Mouse (Mus musculus) fat pad, adult 2 months (tissue): ENCODE data around the gene Bhlhb9.
"Not testable (repeated sequence)": the region's sequence is repeated elsewhere in the genome, so short reads cannot be mapped to it uniquely, and the experiment has no call there.

Experiments used
- DNase-seq: peaks from one replicate; pipeline ENCODE4 v3.0.0-alpha.2; 2011; ENCODE audit warnings: low read depth, low spot score; ENCODE audit errors: extremely low read depth

The Bhlhb9 gene

GRCm38 (mm10) chrX:135797212-135797644 lies at the start of gene Bhlhb9:
TSS of gene Bhlhb9 (plus strand) at chrX:135797594.
- DNase-seq: not testable (repeated sequence)

- DNase-seq: no peak
These were observed 44.6 kb upstream of the Bhlhb9 start for GRCm38 (mm10) chrX:135752832-135753231.

GRCm38 (mm10) chrX:135761707-135762106 lies 35.7 kb upstream of the Bhlhb9 start:
- DNase-seq: no peak

- no peak for DNase-seq
These were observed 29.3 kb upstream of the Bhlhb9 start for GRCm38 (mm10) chrX:135768043-135768548.

- no peak for DNase-seq
These were observed 28.8 kb upstream of the Bhlhb9 start for GRCm38 (mm10) chrX:135768565-135768964.

GRCm38 (mm10) chrX:135791536-135791935 lies 5.9 kb upstream of the Bhlhb9 start:
- DNase-seq: no peak

- no peak for DNase-seq
These were observed 5.1 kb upstream of the Bhlhb9 start for GRCm38 (mm10) chrX:135792326-135792725.

- not testable (repeated sequence) for DNase-seq
These were observed 1.6 kb upstream of the Bhlhb9 start for GRCm38 (mm10) chrX:135795591-135796304.

- DNase-seq: not testable (repeated sequence)
These were observed 836 bp upstream of the Bhlhb9 start for GRCm38 (mm10) chrX:135796305-135797211.

- DNase-seq: no peak
These were observed 6.8 kb downstream of the Bhlhb9 start for GRCm38 (mm10) chrX:135804149-135804548.

GRCm38 (mm10) chrX:135805780-135806179 lies 8.4 kb downstream of the Bhlhb9 start:
- DNase-seq: no peak

- DNase-seq: not testable (repeated sequence)
These were observed 38.5 kb downstream of the Bhlhb9 start for GRCm38 (mm10) chrX:135835896-135836295.

- no peak for DNase-seq
These were observed 40.5 kb downstream of the Bhlhb9 start for GRCm38 (mm10) chrX:135837896-135838295.

GRCm38 (mm10) chrX:135838521-135839360 lies 41.3 kb downstream of the Bhlhb9 start, which contains the start of gene Gprasp2:
TSS of gene Gprasp2 (plus strand) at chrX:135839034.
- not testable (repeated sequence) for DNase-seq

- DNase-seq: not testable (repeated sequence)
These were observed 42.3 kb downstream of the Bhlhb9 start for GRCm38 (mm10) chrX:135839397-135840391.

GRCm38 (mm10) chrX:135866806-135867205 lies 69.4 kb downstream of the Bhlhb9 start:
- not testable (repeated sequence) for DNase-seq

GRCm38 (mm10) chrX:135876679-135877078 lies 79.3 kb downstream of the Bhlhb9 start:
- no peak for DNase-seq

- no peak for DNase-seq
These were observed 82.2 kb downstream of the Bhlhb9 start for GRCm38 (mm10) chrX:135879626-135880025.
